Mouse (Mus musculus) liver, embryonic 15.5 days (tissue): ENCODE results near the gene Synm. TPM values are rescaled to one million over a fixed set of nuclear protein-coding genes. Genes with fewer than 3 reads are reported as not detected.

Source experiments
- microRNA-seq: library from miRNA; unstranded; fragments of <30 nt; microRNA quantifications from one replicate; pipeline ENCODE4, GENCODE M21; 2016
- polyA plus RNA-seq: library from polyadenylated mRNA; unstranded; fragments of >200 nt; fragmentation: Nextera tagmentation; extraction: Ambion mirVana; gene quantifications from 2 replicates; pipeline ENCODE4 v1.2.1, GENCODE M21; 2015

The Synm gene
- polyA plus RNA-seq, 1 experiment from 2014 or later: 0.13 TPM

Small RNA genes within 50 kb of the gene (microRNA-seq; reads per million reads assigned to microRNA genes)
- gene Gm23844: not detected

Other genes starting within 250 kb of the Synm start
- 7.3 and 7.9 TPM in 2 replicates for gene Lrrc28, start 114.5 kb downstream of the Synm start, polyA plus RNA-seq
- 5.2 and 5.5 TPM in 2 replicates for gene Ttc23, start 112.3 kb downstream of the Synm start, polyA plus RNA-seq
- 2.6 and 3.7 TPM in 2 replicates for gene Igf1r, start 193.1 kb upstream of the Synm start, polyA plus RNA-seq